Mouse (Mus musculus) telencephalon, adult 2 months (tissue): ENCODE measurements at regions not wholly inside any gene's neighbourhood (a gene's known extent, or its start where the extent isn't known, plus 50 kb on each side); places are given as distances from the start of the nearest gene placed in this dataset.

Source experiments
- DNase-seq: peaks from one replicate; pipeline ENCODE4 v3.0.0-alpha.2; 2011; ENCODE audit warnings: low read depth, low spot score

- DNase-seq: no peak
Measured at GRCm38 (mm10) chr14:47990716-47991115, 129.9 kb upstream of the Peli2 start.

- no peak for DNase-seq
Measured at GRCm38 (mm10) chr14:47991546-47991945, 129.1 kb upstream of the Peli2 start.

GRCm38 (mm10) chr14:47992091-47992490 is 128.5 kb upstream of the Peli2 start:
- DNase-seq: no peak

GRCm38 (mm10) chr14:47992851-47993250 is 127.8 kb upstream of the Peli2 start:
- no peak for DNase-seq

GRCm38 (mm10) chr14:47998936-47999335 is 121.7 kb upstream of the Peli2 start:
- DNase-seq: no peak

GRCm38 (mm10) chr14:48005092-48005928 is 115.3 kb upstream of the Peli2 start:
- DNase-seq: peak; percentile 16

GRCm38 (mm10) chr14:48005929-48006309 is 114.7 kb upstream of the Peli2 start:
- DNase-seq: no peak

GRCm38 (mm10) chr14:48012361-48013215 is 108.0 kb upstream of the Peli2 start:
- no peak for DNase-seq

GRCm38 (mm10) chr14:48013431-48013830 is 107.2 kb upstream of the Peli2 start:
- DNase-seq: no peak

GRCm38 (mm10) chr14:48014776-48015175 is 105.8 kb upstream of the Peli2 start:
- DNase-seq: no peak

- DNase-seq: no peak
Measured at GRCm38 (mm10) chr14:48017971-48018370, 102.7 kb upstream of the Peli2 start.

- no peak for DNase-seq
Measured at GRCm38 (mm10) chr14:48019331-48019730, 101.3 kb upstream of the Peli2 start.

GRCm38 (mm10) chr14:48022271-48022670 is 98.4 kb upstream of the Peli2 start:
- DNase-seq: no peak

- DNase-seq: no peak
Measured at GRCm38 (mm10) chr14:48024051-48024693, 96.5 kb upstream of the Peli2 start.

GRCm38 (mm10) chr14:48039286-48039790 is 81.3 kb upstream of the Peli2 start:
- DNase-seq: no peak

GRCm38 (mm10) chr14:48046094-48046493 is 74.5 kb upstream of the Peli2 start:
- no peak for DNase-seq

GRCm38 (mm10) chr14:48046831-48047230 is 73.8 kb upstream of the Peli2 start:
- DNase-seq: no peak

- no peak for DNase-seq
Measured at GRCm38 (mm10) chr14:48049698-48050459, 70.7 kb upstream of the Peli2 start.

GRCm38 (mm10) chr14:48050460-48050760 is 70.2 kb upstream of the Peli2 start:
- no peak for DNase-seq

GRCm38 (mm10) chr14:48051971-48052370 is 68.7 kb upstream of the Peli2 start:
- DNase-seq: no peak

GRCm38 (mm10) chr14:48052405-48052804 is 68.2 kb upstream of the Peli2 start:
- DNase-seq: peak; percentile 32
